Mouse (Mus musculus) hindbrain, embryonic 12.5 days (tissue): Measurements from ENCODE around the gene Zfp36. TPM values are rescaled to one million over a fixed set of nuclear protein-coding genes. Genes with fewer than 3 reads are reported as not detected.
"Not testable (repeated sequence)": the region's sequence is repeated elsewhere in the genome, so short reads cannot be mapped to it uniquely, and the experiment has no call there.

ENCODE experiments used
- ATAC-seq: fragments of 200-750 bp; cut with Nextera tagmentation; 2 replicates; pipeline ENCODE4 v1.8.0; 2017; ENCODE audit warnings: moderate TSS enrichment; ENCODE audit not compliant: low FRiP score
- H3K27ac ChIP-seq: fragments of 300-500 bp; sonication (generic); 2 replicates; pipeline ENCODE4 v1.5.1; 2016; ENCODE audit warnings: mild to moderate bottlenecking
- H3K27me3 ChIP-seq: fragments of 300-500 bp; sonication (generic); 2 replicates; pipeline ENCODE4 v1.6.1; 2016; ENCODE audit warnings: mild to moderate bottlenecking
- H3K36me3 ChIP-seq: fragments of 300-500 bp; sonication (generic); 2 replicates; pipeline ENCODE4 v1.6.1; 2016; ENCODE audit warnings: mild to moderate bottlenecking
- H3K4me1 ChIP-seq: fragments of 300-500 bp; sonication (generic); 2 replicates; pipeline ENCODE4 v1.6.1; 2016
- H3K4me2 ChIP-seq: fragments of 300-500 bp; sonication (generic); replicated peaks from 2 replicates; pipeline ENCODE4 v1.6.1; 2016; ENCODE audit warnings: mild to moderate bottlenecking
- H3K4me3 ChIP-seq: fragments of 300-500 bp; sonication (generic); 2 replicates; pipeline ENCODE4 v1.5.1; 2016; ENCODE audit warnings: mild to moderate bottlenecking
- H3K9ac ChIP-seq: fragments of 300-500 bp; sonication (generic); 2 replicates; pipeline ENCODE4 v1.6.1; 2016; ENCODE audit warnings: mild to moderate bottlenecking, moderate library complexity
- H3K9me3 ChIP-seq: fragments of 300-500 bp; sonication (generic); replicated peaks from 2 replicates; pipeline ENCODE4 v1.6.1; 2016; ENCODE audit warnings: mild to moderate bottlenecking
- WGBS: fragments of 180-500 bp; shearing (Covaris S2); methylation state at CpG from one replicate; pipeline ENCODE4 v1.1.7; 2016; 5-methylcytosine and 5-hydroxymethylcytosine counted together
- polyA plus RNA-seq: library from polyadenylated mRNA; unstranded; fragments of >200 nt; fragmentation: Nextera tagmentation; extraction: Ambion mirVana; gene quantifications from 2 replicates; pipeline ENCODE4 v1.2.1, GENCODE M21; 2016

The Zfp36 gene
- polyA plus RNA-seq, 1 experiment from 2014 or later, result 6.3 TPM

DNA sequence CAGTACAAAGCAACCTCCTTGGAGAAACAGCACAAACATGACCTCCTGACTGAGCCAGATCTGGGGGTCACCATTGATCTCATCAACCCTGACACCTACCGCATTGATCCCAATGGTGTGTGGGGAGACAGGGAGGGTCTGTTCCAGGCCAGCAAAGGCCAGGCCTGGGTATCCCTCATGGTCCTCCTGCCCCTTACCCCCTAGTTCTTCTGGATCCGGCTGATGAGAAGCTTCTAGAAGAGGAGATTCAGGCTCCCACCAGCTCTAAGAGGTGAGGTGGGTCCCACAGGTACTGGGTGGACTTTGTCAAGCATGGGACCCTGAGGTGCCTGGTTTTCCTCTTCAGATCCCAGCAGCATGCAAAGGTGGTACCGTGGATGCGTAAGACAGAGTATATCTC lies 15.4 kb upstream of the Zfp36 start:
- Histone ChIP-seq H3K9me3 (no peaks in the 10 kb centered on the region), H3K9ac (no peak overlapping the region), H3K36me3 (peaks cover 51% of the 10 kb centered on the region), H3K27me3 (no peaks in the 10 kb centered on the region), H3K4me1 (peaks cover 18% of the 10 kb centered on the region), H3K4me2 (no peak overlapping the region), H3K4me3 (no peak overlapping the region), H3K27ac (no peak overlapping the region)
- WGBS, result 95% methylated on average over 4 of the region's 4 CpGs
- no peak for ATAC-seq

DNA sequence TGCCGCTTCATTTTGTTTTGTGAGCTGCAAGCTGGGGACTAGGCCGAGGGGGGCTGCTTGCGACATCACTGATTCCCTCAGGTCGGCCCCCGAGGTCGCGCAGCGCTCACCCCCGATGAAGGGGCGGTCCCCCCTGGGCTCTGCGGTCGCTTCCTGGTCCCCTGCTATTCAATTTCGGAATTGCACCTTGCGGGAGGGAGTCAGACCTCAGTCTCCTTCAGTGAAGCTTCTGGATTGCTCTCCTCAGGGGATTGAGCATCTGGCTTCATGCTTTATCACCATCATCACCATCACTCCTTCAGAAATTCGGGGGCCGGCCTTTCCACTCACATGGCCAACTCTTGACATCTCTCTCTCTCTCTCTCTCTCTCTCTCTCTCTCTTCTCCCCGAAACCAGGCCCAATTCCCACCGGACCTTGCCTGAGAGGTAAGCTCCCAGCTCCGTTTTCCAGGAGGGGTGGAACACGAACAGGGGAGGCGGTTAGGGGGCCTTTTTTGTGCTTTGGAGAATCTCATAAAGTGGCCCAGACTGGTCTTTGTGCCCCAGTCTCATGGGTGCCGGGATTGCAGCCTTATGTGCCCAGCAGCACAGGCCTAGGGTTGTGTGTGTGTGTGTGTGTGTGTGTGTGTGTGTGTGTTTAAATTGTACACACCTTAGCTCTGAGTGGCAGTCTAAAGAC lies 13.4 kb upstream of the Zfp36 start:
- peak overlapping the region; percentile 86 for H3K27ac ChIP-seq
- H3K4me3 ChIP-seq, result peak overlapping the region; percentile 91
- H3K9ac ChIP-seq, result peak overlapping the region; percentile 76
- 6% methylated on average over 22 of the region's 22 CpGs for WGBS
- no peaks in the 10 kb centered on the region for H3K27me3 ChIP-seq
- no peaks in the 10 kb centered on the region for H3K9me3 ChIP-seq
- no peak; the same call in 1 of the 2 replicates for ATAC-seq
- peaks cover 54% of the 10 kb centered on the region for H3K36me3 ChIP-seq
- peak overlapping the region; percentile 99 for H3K4me2 ChIP-seq
- peaks cover 18% of the 10 kb centered on the region for H3K4me1 ChIP-seq

DNA sequence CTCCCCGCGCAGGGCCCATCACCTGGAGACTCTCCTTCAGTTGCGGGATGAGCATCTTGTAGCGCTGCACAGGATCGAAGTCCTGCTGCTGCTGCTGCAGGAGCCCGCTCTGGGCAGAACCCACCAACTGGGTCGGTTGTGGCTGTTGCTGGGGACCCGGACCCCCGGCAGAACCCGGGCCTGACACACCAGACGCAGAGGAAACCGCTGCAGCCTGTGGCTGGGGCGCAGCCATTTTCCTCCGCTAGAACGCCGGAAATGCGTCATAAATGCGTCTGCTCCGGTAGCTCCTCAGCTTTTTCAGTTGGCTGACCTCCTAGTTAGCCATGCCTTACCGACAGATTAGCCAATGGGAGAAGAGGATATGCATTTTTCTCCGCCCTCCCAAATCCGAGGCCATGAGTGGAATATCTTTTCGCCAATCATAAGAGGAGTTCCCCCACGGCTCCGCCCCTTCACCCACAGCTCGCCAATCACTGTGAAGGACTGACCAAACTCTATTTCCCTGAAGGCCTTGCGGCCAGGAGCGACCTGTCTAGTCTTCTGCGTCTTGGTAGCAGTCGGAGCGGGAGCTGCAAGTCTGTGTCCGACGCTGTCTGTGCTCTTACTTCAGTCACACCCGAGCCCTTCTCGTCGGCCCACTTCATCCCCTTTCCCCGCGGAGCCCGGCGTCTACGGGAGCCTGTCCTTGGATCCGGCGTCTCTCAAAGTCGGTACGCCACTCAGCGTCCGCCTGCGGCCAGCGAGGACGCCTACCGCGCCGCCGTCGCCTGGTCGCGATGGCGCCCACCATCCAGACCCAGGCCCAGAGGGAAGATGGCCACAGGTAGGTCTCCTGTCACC lies 12.6 kb upstream of the Zfp36 start, which contains the start of the genes Med29 and Paf1:
Gene Med29 (minus strand): TSS at position 280 of the 843 bp plus-strand sequence.
Gene Paf1 (plus strand): TSS at position 523 of the 843 bp plus-strand sequence.
- peak; percentile 98 for ATAC-seq
- peaks cover 53% of the 10 kb centered on the region for H3K36me3 ChIP-seq
- H3K4me3 ChIP-seq, result peak within 1 kb of the TSS; percentile 91
- peaks cover 18% of the 10 kb centered on the region for H3K4me1 ChIP-seq
- WGBS, result under 1% methylated on average over 58 of the region's 58 CpGs
- peak within 1 kb of the TSS; percentile 99 for H3K4me2 ChIP-seq
- peak within 1 kb of the TSS; percentile 86 for H3K27ac ChIP-seq
- H3K9ac ChIP-seq, result peak within 1 kb of the TSS; percentile 76
- no peaks in the 10 kb centered on the region for H3K9me3 ChIP-seq
- no peaks in the 10 kb centered on the region for H3K27me3 ChIP-seq

DNA sequence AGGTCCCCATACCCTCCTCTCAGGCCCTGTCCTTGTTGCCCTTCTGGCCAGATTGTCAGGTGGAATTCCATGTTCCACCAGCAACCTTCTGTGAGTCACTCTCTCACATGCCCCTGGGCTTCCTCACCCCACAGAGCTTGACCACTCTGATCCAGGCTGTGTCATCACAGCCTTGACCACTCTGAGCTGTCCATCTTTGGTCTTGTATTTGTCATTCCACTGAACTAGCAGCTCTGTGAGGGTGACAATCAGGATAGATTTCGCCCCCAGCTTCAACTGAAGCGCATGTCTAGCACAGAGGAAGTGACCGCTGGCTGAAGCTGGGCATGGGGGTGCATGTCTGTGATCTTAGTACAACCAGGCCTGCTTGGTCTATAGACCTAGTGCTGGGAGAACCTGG lies 10.3 kb upstream of the Zfp36 start:
- H3K4me1 ChIP-seq, result peaks cover 18% of the 10 kb centered on the region

DNA sequence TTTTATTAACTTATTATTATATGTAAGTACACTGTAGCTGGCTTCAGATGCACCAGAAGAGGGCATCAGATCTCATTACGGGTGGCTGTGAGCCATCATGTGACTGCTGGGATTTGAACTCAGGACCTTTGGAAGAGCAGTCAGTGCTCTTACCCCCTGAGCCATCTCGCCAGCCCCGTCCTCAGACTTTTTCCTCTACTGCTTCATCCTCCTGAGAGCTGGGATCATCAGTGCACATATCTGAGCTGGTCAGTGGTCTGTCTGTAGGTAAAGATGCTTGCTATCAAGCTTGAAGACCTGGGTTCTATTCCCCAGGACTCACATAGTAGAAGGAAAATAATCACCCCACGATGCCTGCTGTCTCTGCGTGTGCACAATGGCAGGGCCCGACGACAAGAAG lies 7.3 kb upstream of the Zfp36 start:
- not testable (repeated sequence) for H3K9ac ChIP-seq, H3K4me3 ChIP-seq, H3K27me3 ChIP-seq, H3K9me3 ChIP-seq, ATAC-seq, H3K27ac ChIP-seq, H3K4me2 ChIP-seq
- WGBS, result 88% methylated on average over 7 of the region's 7 CpGs
- peaks cover 16% of the 10 kb centered on the region for H3K4me1 ChIP-seq
- H3K36me3 ChIP-seq, result peaks cover 41% of the 10 kb centered on the region

More for the DNA sequence above, 10.3 kb upstream of the Zfp36 start:
- WGBS, result 92% methylated on average over 3 of the region's 3 CpGs
- Histone ChIP-seq H3K4me3 (no peak overlapping the region), H3K27ac (no peak overlapping the region), H3K9ac (no peak overlapping the region), H3K36me3 (peaks cover 46% of the 10 kb centered on the region), H3K4me2 (no peak overlapping the region), H3K27me3 (no peaks in the 10 kb centered on the region), H3K9me3 (no peaks in the 10 kb centered on the region)
- ATAC-seq, result no peak

DNA sequence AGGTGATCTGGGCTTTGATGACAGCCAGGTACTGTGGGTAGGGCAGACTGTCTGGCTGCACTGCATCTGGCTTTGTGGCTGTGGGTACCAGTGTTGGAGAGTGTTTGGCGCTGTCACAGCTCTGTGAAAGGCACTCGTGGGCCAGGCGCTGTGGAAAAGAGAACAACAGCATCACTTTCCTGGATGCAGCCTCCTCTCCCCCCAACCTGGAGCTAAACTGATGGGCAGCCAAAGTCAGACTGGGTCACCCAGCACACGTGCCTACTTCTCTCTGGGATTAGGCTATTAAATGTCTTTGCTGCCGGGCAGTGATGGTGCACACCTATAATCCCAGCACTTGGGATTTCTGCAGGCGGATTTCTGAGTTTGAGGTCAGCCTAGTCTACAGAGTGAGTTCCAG lies 6.8 kb upstream of the Zfp36 start:
- H3K4me2 ChIP-seq, ATAC-seq, H3K4me3 ChIP-seq, H3K9me3 ChIP-seq, H3K9ac ChIP-seq, H3K27me3 ChIP-seq, H3K27ac ChIP-seq: not testable (repeated sequence)
- WGBS, result 84% methylated on average over 6 of the region's 6 CpGs
- Histone ChIP-seq H3K4me1 (peaks cover 21% of the 10 kb centered on the region), H3K36me3 (peaks cover 41% of the 10 kb centered on the region)

DNA sequence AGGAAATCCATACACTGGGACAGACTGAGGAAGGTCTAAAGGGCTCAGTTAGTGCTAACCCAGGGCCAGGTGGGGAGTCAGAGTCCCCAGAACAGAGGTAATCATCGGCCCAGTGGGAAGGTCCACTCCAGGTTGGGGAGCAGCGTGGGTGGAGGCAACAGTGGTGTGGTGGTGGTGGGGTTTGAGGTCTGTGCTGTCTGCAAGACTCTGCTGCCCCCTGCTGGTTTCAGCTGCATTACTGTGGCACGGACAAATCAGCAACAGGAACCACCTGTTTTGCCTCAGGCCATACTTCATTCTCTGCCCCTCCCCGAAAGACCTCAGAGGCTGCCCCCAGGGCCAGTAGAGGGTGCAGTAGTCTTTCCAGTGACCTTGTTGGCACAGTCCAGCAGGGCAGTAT lies 6.4 kb upstream of the Zfp36 start:
- no peak overlapping the region for H3K27ac ChIP-seq
- H3K9ac ChIP-seq, result no peak overlapping the region
- H3K4me3 ChIP-seq, result no peak overlapping the region
- peaks cover 41% of the 10 kb centered on the region for H3K36me3 ChIP-seq
- H3K9me3 ChIP-seq, result no peaks in the 10 kb centered on the region
- H3K4me1 ChIP-seq, result peaks cover 21% of the 10 kb centered on the region
- no peak overlapping the region for H3K4me2 ChIP-seq
- WGBS, result 25% methylated on average over 4 of the region's 4 CpGs
- H3K27me3 ChIP-seq, result no peaks in the 10 kb centered on the region
- ATAC-seq, result peak; percentile 41; the same call in 1 of the 2 replicates

DNA sequence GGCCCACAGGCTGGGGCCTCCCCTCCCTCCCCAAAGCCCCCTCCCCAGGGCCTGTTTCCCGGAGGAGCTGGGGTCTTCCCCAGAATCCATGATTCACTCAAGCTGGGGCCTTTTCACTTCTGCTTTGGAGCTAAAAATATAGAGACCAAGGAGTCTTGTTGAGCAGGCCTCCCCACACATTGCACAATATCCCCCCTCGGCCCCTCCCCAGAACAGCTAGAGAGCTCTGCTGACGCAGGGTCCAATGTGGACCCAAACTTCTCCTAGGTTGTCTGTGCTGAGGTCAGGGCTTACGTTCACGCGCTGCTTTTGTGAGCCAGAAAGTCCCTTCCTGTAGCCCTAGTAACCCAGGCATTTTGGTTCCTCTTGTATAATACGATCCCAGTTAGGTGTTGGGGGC lies 6.0 kb upstream of the Zfp36 start:
- no peak for ATAC-seq
- peaks cover 41% of the 10 kb centered on the region for H3K36me3 ChIP-seq
- 95% methylated on average over 7 of the region's 7 CpGs for WGBS

DNA sequence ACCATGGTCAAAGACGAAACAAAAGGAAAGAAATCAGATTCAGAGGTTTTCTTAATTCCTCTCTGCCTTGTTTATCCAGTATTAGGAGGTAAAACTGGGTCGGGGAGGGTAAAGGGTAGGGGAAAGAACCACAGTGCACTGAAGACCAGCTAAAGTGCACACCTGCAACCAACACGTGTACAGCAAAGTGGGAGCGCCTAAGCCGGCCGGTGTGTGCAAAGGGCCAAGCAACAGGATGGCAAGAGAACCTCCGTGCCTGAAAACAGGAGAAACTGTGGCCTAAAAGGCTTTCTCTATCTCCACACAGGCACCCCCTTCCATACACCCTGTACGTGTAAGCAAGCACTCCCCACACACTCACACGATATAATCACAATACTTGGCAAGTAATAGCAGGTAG lies 5.1 kb upstream of the Zfp36 start:
- H3K27me3 ChIP-seq, result peaks cover 3% of the 10 kb centered on the region; the same call in 1 of the 2 replicates
- ATAC-seq, result no peak
- WGBS, result 92% methylated on average over 9 of the region's 9 CpGs

More for the DNA sequence above, 6.0 kb upstream of the Zfp36 start:
- Histone ChIP-seq H3K4me3 (no peak overlapping the region), H3K4me2 (no peak overlapping the region), H3K9ac (no peak overlapping the region), H3K27ac (no peak overlapping the region), H3K4me1 (peaks cover 22% of the 10 kb centered on the region), H3K9me3 (no peaks in the 10 kb centered on the region), H3K27me3 (peaks cover 1% of the 10 kb centered on the region; the same call in 1 of the 2 replicates)

DNA sequence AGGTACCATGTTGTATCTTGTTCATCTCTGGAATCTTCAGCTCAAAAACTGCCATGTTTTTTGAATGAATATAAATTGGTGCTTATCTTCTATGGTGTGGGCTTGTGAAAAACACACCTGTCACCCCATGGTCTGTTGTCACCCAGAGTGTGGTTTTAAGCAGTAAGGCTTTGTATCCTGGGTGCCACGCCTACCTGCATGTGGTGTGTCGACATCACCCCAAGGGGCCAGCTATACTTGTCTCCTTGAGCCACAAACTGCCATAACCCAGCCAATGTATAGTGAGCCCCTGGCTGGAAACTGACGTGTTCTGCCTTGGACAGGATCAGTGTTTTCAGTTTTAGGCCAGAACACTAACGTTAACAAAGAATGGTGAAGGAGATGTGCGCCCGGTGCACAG lies 4.1 kb upstream of the Zfp36 start:
- ATAC-seq, result no peak
- H3K36me3 ChIP-seq, result peaks cover 24% of the 10 kb centered on the region
- WGBS, result 84% methylated on average over 6 of the region's 6 CpGs
- no peak overlapping the region for H3K9ac ChIP-seq
- H3K4me2 ChIP-seq, result no peak overlapping the region
- H3K27ac ChIP-seq, result no peak overlapping the region
- H3K9me3 ChIP-seq, result no peaks in the 10 kb centered on the region
- peaks cover 33% of the 10 kb centered on the region for H3K4me1 ChIP-seq
- H3K27me3 ChIP-seq, result peaks cover 3% of the 10 kb centered on the region; the same call in 1 of the 2 replicates
- no peak overlapping the region for H3K4me3 ChIP-seq

More for the DNA sequence above, 5.1 kb upstream of the Zfp36 start:
- H3K9me3 ChIP-seq, result no peaks in the 10 kb centered on the region
- H3K4me3 ChIP-seq, result no peak overlapping the region
- H3K4me1 ChIP-seq, result peaks cover 28% of the 10 kb centered on the region
- no peak overlapping the region for H3K4me2 ChIP-seq
- peaks cover 33% of the 10 kb centered on the region for H3K36me3 ChIP-seq
- no peak overlapping the region for H3K27ac ChIP-seq
- no peak overlapping the region for H3K9ac ChIP-seq

DNA sequence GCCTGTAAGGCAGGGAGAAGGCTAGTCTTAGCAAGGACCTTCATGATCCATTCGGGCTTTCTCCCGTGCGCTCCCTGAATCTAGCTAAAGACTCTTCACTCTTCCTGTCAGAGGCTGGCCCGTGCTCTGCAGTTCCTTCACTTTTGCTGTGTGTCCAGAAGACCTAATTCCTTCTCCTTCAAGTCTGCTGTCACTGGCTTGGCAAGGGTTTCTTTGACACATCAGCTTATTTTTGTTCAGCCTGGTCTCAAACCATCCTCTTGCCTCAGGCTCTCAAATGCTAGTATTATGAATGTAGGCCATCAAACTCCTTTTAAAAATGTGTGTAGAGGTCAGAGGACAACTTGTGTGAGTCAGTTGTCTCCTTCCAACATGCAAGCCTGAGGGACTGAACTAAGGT lies 3.6 kb upstream of the Zfp36 start:
- Histone ChIP-seq H3K4me2 (no peak overlapping the region), H3K36me3 (peaks cover 19% of the 10 kb centered on the region), H3K27me3 (peaks cover 3% of the 10 kb centered on the region; the same call in 1 of the 2 replicates), H3K4me3 (no peak overlapping the region), H3K27ac (no peak overlapping the region), H3K9ac (no peak overlapping the region), H3K9me3 (no peaks in the 10 kb centered on the region), H3K4me1 (peaks cover 36% of the 10 kb centered on the region)
- ATAC-seq, result no peak
- WGBS, result 85% methylated on average over 4 of the region's 4 CpGs

DNA sequence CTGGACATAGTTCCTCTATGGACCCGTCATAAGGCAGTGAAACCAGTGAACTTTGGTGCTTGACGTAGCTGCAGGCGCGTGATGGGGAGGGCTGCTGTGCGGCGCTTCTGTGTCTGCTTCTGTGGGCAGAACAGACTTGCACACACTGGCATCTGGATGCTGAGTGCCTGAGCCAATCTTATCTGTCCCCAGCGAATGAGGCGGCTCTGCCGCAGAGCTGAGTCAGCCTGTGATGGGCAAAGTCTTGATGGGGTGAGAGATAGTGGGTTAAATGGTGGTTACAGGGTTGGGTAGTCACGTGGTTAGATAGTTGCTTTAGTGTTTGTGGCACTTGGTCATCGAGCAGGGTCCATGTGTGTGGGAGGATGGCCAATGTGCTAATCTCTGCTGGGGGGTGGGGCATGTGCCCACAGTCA lies 2.9 kb upstream of the Zfp36 start:
- no peaks in the 10 kb centered on the region for H3K9me3 ChIP-seq
- no peak overlapping the region for H3K4me2 ChIP-seq
- peaks cover 42% of the 10 kb centered on the region for H3K4me1 ChIP-seq
- H3K27me3 ChIP-seq, result peaks cover 3% of the 10 kb centered on the region; the same call in 1 of the 2 replicates
- 0 out of 2 replicates have a peak overlapping the region, but pooled peaks have one; percentile 80 for H3K27ac ChIP-seq
- no peak overlapping the region for H3K4me3 ChIP-seq
- H3K9ac ChIP-seq, result no peak overlapping the region
- peaks cover 13% of the 10 kb centered on the region for H3K36me3 ChIP-seq
- 74% methylated on average over 11 of the region's 11 CpGs for WGBS
- no peak for ATAC-seq
